Mouse (Mus musculus) T-helper 17 cell (primary cell): ENCODE results near the gene Gm10401.

Experiments used
- in situ Hi-C, 2 experiments: fragments of 300-600 bp; cut with MboI, MseI; formaldehyde crosslinking; loops; 1 replicate in 1 of 2; 2 replicates in 1 of 2; pipeline ENCODE4 v1.15.1; 2025; ENCODE audit warnings: high pct_unique_total_duplicates in 2 of 2

Gm10401 gene

GRCm38 (mm10) chr5:115098195-115098594 lies at the start of gene Gm10401:
Gene Gm10401, minus strand, starts transcription at chr5:115098295.
- in situ Hi-C loops = no loop called here

DNA sequence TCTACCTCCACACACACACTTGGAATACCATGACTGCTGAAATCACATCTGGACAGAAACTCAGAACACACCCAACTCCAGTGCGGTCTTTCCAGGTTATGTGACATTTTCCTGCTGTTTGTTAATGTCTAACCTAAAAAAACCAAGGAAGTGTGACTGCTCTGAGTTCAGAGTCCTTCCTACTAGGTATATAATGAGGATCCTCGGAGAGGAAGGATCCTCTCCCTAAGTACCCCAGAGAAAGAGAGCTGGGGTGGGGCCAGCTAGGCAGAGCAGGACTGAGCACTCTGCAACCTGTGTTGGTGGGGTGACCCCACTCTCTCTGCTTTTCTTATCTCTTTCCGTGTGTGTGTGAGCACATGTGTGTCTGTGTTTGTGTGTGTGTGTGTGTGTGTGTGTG lies 49.3 kb upstream of the Gm10401 start:
- in situ Hi-C loops = no loop called here

DNA sequence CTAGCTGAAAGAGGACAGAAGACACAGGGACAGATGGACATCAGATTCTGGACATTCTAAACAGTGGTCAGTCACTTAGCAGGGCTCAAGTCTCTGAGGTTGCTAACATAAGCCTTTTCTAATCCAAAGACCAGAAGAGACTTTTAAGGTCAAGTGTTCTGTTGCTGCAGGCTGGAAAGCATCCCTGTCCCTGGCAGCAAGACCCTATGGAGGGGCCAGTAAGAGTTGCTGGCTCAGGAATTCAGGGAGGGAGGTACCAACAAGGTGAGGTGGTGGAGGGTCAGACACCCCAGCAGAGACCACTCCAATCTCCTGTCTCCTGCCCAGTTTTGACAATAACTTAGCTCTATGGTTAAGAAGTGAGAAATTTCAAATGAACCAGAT lies 48.6 kb upstream of the Gm10401 start:
- in situ Hi-C loops = no loop called here

GRCm38 (mm10) chr5:115145976-115146746 lies 48.1 kb upstream of the Gm10401 start:
- in situ Hi-C loops = no loop called here

DNA sequence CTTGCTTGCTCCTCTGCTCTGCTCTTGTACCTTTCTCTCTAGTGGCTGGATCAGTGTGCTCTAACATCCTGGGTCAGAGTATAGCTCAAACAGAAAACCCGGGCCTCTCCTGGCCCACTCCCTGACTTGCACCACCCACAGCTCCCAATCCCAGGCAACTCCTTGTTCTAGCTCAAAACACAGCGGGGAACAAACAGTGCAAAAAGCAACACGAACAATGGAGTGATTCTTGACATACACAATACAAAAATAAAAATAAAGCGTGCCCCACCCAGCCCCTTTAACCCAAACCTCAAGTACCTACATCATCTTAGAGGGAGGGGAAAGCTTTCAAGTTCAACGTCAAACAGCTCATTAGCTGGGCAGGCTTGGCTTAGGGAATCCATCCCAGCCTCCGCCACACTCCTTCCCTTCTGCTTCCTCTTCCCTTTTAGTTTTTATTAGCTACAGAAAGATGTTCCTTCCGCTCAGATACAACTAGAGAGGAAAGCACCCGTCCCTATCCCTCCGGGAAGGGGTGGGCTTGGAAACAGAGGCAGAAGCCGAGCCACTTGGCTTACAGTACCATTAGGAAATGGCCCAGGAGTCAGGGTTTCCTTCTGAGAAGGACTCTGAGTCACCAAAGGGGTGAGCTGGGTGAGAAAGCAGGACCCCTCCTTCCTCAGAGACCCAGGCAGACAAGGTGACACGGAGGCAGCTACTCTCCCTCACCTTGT lies 47.3 kb upstream of the Gm10401 start:
- in situ Hi-C loops = no loop called here

GRCm38 (mm10) chr5:115144471-115144870 lies 46.4 kb upstream of the Gm10401 start:
- in situ Hi-C loops = no loop called here

- in situ Hi-C loops = no loop called here
These were observed 45.5 kb upstream of the Gm10401 start for GRCm38 (mm10) chr5:115143552-115143951.

- in situ Hi-C loops = no loop called here
These were observed 44.1 kb upstream of the Gm10401 start for GRCm38 (mm10) chr5:115142166-115142697.

DNA sequence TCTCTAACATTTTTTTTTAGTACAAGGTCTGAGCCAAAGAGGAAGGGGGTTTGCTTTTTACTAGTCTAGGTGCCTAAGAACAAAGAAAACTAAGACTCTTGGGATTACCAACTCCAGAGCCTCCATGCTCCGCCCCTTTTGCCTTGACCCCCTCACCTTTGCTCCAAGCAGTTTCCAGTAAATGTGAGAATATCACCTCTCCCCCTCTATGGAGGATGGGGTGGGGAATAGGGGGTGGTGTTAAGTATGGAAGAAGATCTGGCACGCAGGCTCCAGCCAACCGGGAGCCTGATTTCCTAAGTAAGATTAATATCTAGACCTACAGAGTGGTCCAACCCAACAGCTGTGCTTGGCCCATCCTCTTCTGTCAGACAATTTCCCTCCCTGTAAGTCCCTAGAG lies 42.6 kb upstream of the Gm10401 start:
- in situ Hi-C loops = no loop called here

DNA sequence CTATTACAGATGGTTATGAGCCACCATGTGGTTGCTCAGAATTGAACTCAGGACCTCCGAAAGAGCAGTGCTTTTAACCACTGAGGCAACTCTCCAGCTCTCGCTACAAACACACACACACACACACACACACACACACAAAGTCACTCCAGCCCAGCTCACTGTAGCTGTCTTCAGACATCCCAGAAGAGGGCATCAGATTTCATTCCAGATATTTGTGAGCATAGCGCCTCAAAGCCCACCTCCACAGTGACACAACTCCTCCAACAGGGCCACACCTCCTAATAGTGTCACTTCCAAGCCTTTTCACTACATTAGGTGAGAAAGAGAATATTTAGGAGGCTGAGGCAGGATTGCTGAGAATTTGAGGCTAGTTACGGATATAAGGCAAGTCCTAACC lies 41.0 kb upstream of the Gm10401 start:
- in situ Hi-C loops = no loop called here

- in situ Hi-C loops = no loop called here
These were observed 36.4 kb upstream of the Gm10401 start, which contains the start of gene Unc119b for GRCm38 (mm10) chr5:115134234-115135165. Gene Unc119b, minus strand, starts transcription at chr5:115134975.

- in situ Hi-C loops = no loop called here
These were observed 35.4 kb upstream of the Gm10401 start for GRCm38 (mm10) chr5:115133358-115134066.

GRCm38 (mm10) chr5:115132465-115132864 lies 34.4 kb upstream of the Gm10401 start:
- in situ Hi-C loops = no loop called here

- in situ Hi-C loops = loop anchor here (5.0 kb wide), 3 partner anchors 33 to 98 kb away; no protein-coding TSS in a partner anchor
These were observed 31.2 kb upstream of the Gm10401 start for GRCm38 (mm10) chr5:115129328-115129727.

GRCm38 (mm10) chr5:115127421-115128179 lies 29.5 kb upstream of the Gm10401 start:
- in situ Hi-C loops = loop anchor here (5.0 kb wide), 3 partner anchors 35 to 100 kb away; no protein-coding TSS in a partner anchor

DNA sequence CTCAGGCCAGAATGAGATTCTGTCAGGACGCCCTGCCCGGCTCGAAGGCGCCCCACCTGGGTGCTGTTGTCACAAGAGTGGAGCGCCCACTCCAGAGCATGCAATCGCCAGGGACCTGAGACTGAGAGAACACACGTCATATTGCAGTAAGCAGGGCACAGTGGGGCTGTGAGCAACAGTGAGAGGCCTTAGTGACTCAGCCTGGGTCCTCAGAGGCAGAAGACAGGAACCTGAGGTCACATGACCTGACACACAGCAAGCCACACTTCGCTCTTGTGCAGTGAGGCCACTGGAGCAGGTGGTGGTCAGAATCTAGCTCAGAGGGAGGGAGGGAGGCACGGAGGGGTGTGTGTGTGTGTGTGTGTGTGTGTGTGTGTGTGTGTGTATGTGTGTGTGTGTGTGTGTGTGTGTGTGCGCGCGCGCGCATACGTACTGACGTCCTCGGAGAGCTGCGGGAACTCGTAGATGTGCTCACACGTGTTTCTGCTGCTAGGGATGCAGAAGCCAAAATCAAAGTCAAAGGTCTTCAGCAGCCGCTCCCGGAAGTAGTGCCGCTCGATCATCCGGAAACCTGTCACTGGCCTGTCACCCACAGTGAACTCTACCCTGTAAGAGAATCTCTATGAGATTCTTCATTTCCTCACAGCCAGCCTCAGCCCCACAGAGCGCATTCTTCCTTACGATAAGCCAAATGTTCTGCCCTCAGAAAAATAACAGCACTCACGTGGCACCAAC lies 28.6 kb upstream of the Gm10401 start:
- in situ Hi-C loops = loop anchor here (5.0 kb wide), 3 partner anchors 36 to 101 kb away; no protein-coding TSS in a partner anchor

GRCm38 (mm10) chr5:115125211-115125871 lies 27.2 kb upstream of the Gm10401 start:
- in situ Hi-C loops = loop anchor here (5.0 kb wide), 3 partner anchors 37 to 102 kb away; no protein-coding TSS in a partner anchor

DNA sequence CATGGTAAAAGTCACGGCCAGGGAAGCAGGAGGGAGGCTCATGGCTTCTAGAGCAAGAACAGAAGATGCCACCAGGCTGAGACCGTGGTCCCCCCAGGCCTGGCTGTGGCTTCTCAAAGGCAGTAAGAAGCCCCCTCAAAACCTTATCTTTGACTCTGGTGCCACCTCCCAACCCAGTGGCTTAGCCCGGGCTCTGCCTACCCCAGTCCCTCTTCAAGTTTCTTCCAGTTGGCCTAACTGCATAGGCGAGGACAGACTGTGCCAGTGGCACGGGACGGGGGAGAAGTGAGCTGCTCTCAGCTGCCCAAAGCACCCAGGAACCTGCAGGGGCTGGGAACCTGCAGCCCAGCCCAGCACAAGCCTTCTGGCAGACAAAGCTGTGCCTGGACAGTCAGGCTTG lies 26.6 kb upstream of the Gm10401 start:
- in situ Hi-C loops = loop anchor here (5.0 kb wide), 3 partner anchors 38 to 103 kb away; no protein-coding TSS in a partner anchor

DNA sequence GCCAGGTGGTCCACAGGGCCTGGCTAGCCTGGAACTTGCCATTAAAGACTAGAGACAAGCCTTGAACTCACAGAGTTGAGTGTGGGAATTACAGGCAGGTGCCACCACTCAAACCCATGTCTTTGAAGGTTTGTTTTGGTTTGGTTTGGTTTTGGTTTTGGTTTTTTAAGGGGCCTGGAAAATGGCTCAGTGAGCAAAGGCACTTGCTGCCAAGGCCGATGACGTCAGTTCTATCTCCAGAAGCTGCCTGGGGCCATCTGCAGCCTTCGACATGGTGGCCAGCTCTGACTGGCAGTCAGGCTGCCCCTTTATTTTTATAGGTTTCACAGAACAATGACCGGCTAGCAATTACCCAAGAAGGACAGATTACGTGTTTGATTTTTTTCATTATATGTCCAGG lies 22.9 kb upstream of the Gm10401 start:
- in situ Hi-C loops = no loop called here
